Mouse (Mus musculus): ENCODE data around the gene Cetn3.

The Cetn3 gene

GRCm38 (mm10) chr13:81782971-81783404, at the start of gene Cetn3:
Cetn3 (plus strand) TSS chr13:81783077.
- in situ Hi-C loops (cut with MboI, MseI), result no loop called here

- in situ Hi-C loops (cut with MboI, MseI), result no loop called here
These were observed 46.3 kb upstream of the Cetn3 start for GRCm38 (mm10) chr13:81736606-81737005.

GRCm38 (mm10) chr13:81740898-81741297, 42.0 kb upstream of the Cetn3 start:
- in situ Hi-C loops (cut with MboI, MseI), result no loop called here

GRCm38 (mm10) chr13:81743391-81744091, 39.3 kb upstream of the Cetn3 start:
- in situ Hi-C loops (cut with MboI, MseI), result no loop called here

GRCm38 (mm10) chr13:81744092-81744396, 38.8 kb upstream of the Cetn3 start:
- in situ Hi-C loops (cut with MboI, MseI), result no loop called here

GRCm38 (mm10) chr13:81754878-81755277, 28.0 kb upstream of the Cetn3 start:
- in situ Hi-C loops (cut with MboI, MseI), result no loop called here

- in situ Hi-C loops (cut with MboI, MseI), result no loop called here
These were observed 27.6 kb upstream of the Cetn3 start for GRCm38 (mm10) chr13:81755324-81755723.

GRCm38 (mm10) chr13:81757058-81757660, 25.7 kb upstream of the Cetn3 start:
- in situ Hi-C loops (cut with MboI, MseI), result no loop called here

- in situ Hi-C loops (cut with MboI, MseI), result loop anchor here (5.0 kb wide), 1 partner anchor 323 kb away; no protein-coding TSS in a partner anchor
These were observed 22.5 kb upstream of the Cetn3 start for GRCm38 (mm10) chr13:81760379-81760778.

GRCm38 (mm10) chr13:81761566-81762186, 21.2 kb upstream of the Cetn3 start:
- in situ Hi-C loops (cut with MboI, MseI), result loop anchor here (5.0 kb wide), 1 partner anchor 324 kb away; no protein-coding TSS in a partner anchor

GRCm38 (mm10) chr13:81764173-81764572, 18.7 kb upstream of the Cetn3 start:
- in situ Hi-C loops (cut with MboI, MseI), result loop anchor here (5.0 kb wide), 1 partner anchor 327 kb away; no protein-coding TSS in a partner anchor

- in situ Hi-C loops (cut with MboI, MseI), result no loop called here
These were observed 15.7 kb upstream of the Cetn3 start for GRCm38 (mm10) chr13:81767038-81767659.

GRCm38 (mm10) chr13:81776217-81776616, 6.7 kb upstream of the Cetn3 start:
- in situ Hi-C loops (cut with MboI, MseI), result no loop called here

GRCm38 (mm10) chr13:81782475-81782874, 402 bp upstream of the Cetn3 start:
- in situ Hi-C loops (cut with MboI, MseI), result no loop called here

- in situ Hi-C loops (cut with MboI, MseI), result no loop called here
These were observed 797 bp downstream of the Cetn3 start for GRCm38 (mm10) chr13:81783405-81784342.

GRCm38 (mm10) chr13:81785766-81786480, 3.0 kb downstream of the Cetn3 start:
- in situ Hi-C loops (cut with MboI, MseI), result no loop called here

- in situ Hi-C loops (cut with MboI, MseI), result no loop called here
These were observed 7.3 kb downstream of the Cetn3 start for GRCm38 (mm10) chr13:81790160-81790559.

GRCm38 (mm10) chr13:81791861-81792260, 9.0 kb downstream of the Cetn3 start:
- in situ Hi-C loops (cut with MboI, MseI), result no loop called here

GRCm38 (mm10) chr13:81793850-81794249, 11.0 kb downstream of the Cetn3 start:
- in situ Hi-C loops (cut with MboI, MseI), result no loop called here

GRCm38 (mm10) chr13:81801121-81801520, 18.2 kb downstream of the Cetn3 start:
- in situ Hi-C loops (cut with MboI, MseI), result no loop called here

GRCm38 (mm10) chr13:81803713-81804112, 20.8 kb downstream of the Cetn3 start:
- in situ Hi-C loops (cut with MboI, MseI), result no loop called here
